Mouse (Mus musculus) A20 (cell line): ENCODE measurements around the gene Dnajc7.
"Not testable (repeated sequence)": the region's sequence is repeated elsewhere in the genome, so short reads cannot be mapped to it uniquely, and the experiment has no call there.

ENCODE experiments used
- DNase-seq: peaks from one replicate; pipeline ENCODE4 v3.0.0-alpha.2; 2011; ENCODE audit warnings: low read depth, low spot score

Gene Dnajc7

DNA sequence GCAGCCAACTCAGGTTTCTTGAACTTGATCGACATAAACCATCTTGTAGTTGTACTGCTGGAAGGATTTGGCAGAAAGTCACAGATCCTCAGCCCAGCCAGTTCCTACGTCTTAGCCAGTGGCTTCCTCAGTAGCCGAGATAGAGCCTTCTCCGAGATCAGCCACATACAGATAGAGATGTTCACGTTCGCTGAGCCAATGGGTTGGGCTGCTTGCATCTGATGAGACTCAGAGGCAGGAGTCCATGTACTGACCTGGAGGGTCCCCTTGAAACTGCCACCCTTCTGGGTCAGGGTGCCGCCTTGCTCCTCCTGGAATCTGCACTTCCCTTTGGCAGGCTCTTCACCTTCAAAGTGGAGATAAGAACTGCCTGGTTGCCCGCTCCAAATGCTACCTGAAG, 70.5 kb downstream of the Dnajc7 start:
- no peak for DNase-seq

DNA sequence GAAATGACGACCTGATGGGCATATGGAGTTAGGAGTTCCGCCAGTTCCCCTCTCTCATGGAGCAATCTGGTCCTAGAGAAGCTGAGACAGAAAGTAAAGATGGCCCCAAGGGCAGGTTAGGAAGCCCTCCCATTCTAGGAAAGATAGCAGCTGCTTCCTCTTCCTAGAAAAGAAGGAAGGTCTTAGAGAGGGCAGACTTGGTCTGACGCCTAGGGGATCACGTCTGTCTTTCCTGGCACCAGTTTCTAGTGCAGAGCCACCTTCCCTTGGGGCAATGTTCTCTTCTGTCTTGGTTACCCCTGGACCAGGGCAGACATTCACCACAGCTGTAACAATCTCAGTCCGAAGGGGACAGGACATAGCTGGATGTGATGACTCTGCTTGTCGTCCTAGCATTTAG, 71.8 kb downstream of the Dnajc7 start:
- DNase-seq: no peak

DNA sequence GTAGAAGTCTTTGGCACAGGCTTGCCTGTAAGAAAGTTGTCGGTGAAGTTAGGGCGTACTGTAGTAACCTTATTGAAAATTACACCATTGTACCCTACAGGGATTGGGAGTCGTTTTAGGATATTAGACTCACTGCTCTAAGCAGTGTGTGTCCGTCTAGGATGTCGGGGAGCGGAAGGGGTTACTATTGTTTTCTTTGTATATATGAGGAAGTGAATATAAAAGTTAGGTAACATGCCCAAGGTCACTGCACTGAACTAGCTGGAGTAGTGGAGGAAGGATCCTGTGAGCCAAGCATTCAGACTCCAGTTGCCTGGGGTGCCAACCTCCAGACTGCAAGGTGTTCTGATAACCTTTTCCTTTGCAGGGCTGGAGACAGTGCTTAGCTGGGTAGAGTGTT, 73.0 kb downstream of the Dnajc7 start:
- no peak for DNase-seq

DNA sequence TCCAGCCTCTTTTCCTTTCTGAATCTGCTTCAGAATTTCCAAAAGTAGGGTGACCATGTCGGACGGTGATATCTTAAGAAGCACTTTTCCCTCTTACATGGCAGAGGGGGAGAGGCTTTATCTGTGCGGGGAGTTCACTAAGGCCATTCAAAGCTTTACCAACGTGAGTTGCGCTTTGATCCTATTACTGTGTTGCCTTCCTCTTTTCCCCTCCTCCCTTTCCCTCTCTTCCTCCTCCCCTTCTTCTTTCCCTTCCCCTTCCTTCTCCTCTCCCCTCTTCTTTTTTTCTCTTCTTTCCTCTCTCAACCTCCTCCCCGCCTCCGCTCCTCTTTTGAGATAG, 74.3 kb downstream of the Dnajc7 start:
- no peak for DNase-seq

DNA sequence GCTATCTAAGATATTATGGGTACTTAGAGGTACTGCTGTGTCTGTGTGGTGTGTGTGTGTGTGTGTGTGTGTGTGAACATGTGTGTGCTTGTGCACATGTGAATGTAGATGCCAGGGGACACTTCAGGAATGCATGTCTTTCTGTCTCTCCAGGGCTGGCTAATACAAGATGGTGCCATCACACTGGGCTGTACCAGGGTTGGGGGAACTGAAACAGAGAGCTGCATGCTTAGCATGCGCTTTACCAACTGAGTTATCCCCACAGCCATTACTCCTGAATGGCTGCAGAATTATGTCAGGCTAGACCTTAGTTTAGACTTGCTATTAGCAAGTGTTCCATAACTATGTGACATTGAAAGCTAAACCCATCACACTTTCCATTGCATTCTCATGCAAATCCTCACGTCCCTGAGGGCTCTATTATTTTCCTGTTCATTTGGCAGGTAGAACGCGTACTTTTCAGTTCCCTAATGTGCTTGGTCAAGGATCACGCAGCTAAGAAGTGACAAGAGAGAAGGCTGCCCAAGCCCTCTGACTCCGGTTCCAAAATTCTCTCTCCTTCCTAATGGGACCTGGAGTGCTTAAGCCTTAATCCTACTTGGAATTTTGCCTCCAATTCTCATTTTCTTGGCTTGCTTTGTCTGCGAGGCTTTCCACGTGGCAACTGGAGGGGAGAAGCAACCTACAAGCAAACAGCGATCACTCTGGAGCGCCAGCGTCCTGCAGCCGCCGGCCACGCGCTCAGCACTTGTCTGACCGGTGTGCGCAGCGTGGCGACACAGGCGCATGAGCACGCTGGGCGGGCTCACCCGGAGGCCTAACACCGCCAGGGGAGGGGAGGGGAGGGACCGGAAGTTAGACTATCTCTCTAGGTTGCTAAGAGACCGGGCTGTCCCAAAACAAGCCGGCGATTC, 74.9 kb downstream of the Dnajc7 start, which contains the start of gene Ttc25:
TSS of gene Ttc25 (plus strand) at position 776 of the 914 bp plus-strand sequence.
- DNase-seq: peak; percentile 95

DNA sequence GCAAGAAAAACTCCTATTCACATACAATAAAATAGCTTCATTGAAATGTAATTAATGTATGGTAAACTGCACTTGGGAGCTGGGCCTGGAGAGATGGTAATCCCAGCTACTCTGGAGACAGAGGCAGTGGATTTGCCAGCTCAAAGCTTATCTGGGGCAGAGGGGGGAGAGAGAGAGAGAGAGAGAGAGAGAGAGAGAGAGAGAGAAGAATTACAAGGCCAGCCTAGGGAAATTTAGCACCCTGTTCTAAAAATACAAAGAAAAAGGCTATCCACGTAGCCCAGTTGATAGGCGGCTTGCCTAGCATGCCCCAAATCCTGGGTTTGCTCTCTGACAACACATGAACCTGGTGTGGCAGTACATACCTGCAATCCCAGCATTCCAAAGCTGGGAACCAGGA, 78.4 kb downstream of the Dnajc7 start:
- DNase-seq: no peak

DNA sequence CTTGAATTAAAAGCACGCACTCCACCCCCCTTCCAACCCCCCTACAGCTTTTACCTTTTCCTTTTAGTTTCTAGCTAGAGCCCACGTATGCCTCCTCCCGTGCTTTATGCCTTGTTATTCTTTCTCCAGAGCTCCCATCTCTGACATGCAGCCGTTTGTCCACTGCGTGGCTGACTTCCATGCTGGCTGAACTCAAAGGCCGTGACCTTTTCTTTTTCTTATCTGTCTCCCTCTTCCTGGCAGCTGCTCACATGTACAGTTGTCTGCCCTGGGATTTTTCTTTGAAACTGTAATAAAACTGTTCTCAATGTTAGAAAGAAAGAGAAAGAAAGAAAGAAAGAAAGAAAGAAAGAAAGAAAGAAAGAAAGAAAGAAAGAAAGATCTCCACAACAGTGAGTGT, 79.0 kb downstream of the Dnajc7 start:
- DNase-seq: no peak

DNA sequence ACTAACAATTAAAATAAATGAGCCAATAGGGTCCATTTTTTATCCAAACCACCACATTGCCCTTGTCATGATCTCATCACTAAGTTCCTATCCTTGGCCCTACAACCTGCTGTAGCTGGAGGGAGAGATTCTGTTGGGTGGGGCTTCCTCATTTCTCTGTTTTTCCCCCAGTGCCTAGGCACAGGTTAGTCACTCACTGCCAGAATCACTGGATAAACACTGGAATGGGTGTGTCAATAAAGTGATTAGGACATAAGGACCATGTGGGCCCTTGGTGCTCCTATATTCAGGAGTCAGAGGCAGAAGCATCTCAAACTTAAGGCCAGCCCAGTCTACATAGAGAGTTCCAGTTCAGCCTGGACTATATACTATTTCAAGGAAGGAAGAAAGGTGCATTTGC, 83.5 kb downstream of the Dnajc7 start:
- no peak for DNase-seq

DNA sequence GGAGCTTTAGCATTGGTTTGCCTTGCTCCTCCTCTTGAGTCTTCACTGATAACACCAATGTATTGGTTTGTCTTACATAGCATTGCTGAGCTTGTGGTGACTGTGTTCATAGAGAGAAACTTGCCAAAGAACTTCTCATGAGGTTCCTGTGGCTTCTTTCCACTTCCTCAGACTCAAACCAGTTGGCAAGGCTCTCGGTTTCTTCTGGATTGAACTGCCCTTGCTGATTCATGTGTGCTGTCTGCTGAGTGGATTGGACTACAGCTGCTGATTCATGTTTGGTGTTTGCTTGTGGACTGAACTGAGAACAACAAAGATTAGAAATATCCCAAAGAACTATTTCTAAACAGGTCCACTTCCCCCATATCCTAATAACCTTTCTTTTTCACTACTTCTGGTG, 84.0 kb downstream of the Dnajc7 start:
- DNase-seq: no peak

DNA sequence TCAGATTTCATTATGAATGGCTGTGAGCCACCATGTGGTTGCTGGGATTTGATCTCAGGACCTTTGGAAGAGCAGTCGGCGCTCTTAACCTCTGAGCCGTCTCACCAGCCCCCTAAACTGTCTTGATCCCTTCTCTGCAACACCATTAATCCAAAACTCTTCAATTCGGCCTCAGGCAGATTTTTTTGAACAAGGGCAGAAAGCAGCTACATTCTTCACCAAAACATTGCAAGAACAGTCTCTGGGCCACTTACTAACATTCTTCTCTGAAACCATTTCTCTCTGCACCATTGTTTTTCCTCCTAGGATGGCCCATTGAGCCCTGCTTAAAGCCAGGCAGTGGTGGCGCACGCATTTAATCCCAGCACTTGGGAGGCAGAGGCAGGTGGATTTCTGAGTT, 85.1 kb downstream of the Dnajc7 start:
- DNase-seq: not testable (repeated sequence)

DNA sequence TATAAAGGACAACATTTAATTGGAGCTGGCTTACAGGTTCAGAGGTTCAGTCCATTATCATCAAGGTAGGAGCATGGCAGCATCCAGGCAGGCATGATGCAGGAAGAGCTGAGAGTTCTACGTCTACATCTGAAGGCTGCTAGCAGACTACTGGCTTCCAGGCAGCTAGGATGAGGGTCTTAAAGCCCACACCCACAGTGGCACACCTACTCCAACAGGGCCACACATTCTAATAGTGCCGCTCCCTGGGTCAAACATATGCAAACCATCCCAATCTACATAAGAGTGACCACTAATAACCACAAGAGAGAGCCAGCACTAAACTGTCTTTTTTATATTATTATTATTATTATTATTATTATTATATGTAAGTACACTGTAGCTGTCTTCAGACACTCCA, 85.6 kb downstream of the Dnajc7 start:
- not testable (repeated sequence) for DNase-seq

DNA sequence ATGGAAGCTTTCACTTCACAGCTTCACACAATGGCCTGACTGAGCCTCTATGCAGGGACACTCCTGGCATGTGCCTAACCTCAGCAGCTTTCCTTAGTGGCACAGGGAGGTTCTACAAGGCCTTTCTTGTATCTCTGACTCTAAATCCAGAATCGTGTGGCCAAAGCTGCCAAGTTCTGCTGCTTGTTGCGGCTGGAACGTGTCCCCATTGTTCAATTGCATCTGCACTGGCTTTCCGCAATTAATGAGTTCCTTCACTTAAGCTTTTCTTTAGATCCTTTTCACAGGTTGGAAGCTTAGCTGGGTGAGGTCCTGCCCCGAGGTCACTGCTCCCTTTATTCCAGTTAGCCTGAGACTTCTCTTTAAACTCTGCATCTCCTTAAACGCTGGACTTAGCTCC, 86.1 kb downstream of the Dnajc7 start:
- no peak for DNase-seq
